Mouse (Mus musculus): ENCODE measurements around the gene Ptms.
A peak's percentile ranks its signal among the peaks of the same experiment; 100 is the strongest.

Gene Ptms

GRCm38 (mm10) chr6:124925941-124926340 is 6.0 kb upstream of the Ptms start:
- peak; percentile 22 for DNase-seq

- no peak for DNase-seq
These were observed 5.4 kb upstream of the Ptms start for GRCm38 (mm10) chr6:124925173-124925793.

DNA sequence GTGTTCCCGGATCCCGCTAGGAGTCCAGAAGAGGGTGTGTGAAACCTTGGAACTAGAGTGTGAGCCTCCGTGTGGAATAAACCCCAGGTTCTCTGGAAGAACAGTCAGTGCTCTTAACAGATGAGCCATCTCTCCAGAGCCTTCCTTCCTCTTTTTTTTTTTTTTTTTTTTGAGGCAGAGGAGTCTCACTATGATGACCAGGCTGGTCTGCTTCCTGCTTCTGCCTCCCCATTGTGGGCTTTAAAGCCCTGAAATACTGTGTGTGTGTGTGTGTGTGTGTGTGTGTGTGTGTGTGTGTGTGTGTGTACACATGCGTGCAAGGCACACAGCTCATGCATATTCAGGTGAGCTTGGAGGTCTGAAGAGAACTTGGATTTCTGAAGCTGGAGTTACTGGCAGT is 1.6 kb upstream of the Ptms start:
- no peak for DNase-seq

GRCm38 (mm10) chr6:124920318-124921085 is 599 bp upstream of the Ptms start:
- no peak for DNase-seq

- no peak for DNase-seq
These were observed 844 bp downstream of the Ptms start for GRCm38 (mm10) chr6:124918890-124919627.

DNA sequence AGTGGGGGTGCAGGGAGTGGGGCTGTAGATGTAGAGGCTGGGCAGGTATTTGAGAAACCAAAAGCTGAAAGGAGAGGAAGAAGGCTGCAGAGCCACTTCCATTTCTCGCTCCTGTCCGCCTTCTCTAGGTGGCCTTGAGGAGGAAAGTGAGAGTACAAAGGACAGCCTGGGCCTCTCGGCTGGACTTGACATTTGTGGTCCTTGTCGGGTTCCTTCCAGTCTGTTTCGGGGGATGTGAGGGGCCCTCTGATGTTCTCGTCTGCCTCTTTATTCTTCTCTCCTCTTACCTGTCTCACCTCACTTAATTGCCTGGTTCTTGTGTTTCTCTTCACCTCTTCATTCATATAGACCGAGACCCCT is 1.6 kb downstream of the Ptms start:
- no peak for DNase-seq

DNA sequence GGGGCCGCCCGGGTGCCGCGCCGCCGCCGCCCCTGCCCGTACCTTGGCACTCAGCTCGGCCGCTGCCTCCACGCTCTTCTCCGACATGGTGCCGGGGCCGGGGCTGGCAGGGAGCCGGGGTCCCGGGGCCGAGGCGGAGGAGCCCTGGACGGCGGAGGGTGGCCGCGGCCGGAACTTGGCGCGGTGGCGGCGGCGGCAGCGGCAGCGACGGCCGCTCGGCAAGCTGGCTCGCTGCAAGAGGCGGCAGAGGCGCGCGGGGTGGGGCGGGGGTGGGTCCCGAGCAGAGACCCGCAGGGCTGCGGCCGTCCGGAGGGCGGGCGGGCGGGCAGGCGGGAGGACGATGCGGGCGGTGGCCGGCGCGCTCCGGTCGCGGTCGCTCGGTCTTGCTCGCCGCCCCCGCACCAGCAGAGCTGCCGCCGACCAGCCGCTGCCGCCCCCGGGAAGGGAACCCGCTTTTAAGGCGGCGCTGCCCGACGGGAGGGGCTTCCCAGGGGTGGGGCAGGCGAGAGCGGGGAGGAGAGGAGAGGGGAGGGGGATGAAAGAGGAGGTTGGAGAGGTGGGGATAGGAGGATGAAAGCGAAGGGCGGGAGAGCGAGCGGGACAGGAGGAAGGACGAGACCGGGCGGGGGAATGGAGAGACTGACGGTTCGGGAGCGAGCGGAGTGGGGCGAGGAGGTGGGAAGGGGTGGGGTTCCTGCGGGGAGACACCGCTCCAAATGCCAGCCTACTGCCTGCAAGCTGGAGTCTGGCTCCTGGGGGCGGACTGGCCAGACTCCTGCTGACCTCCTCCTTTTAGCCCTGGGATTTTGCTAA is 2.2 kb downstream of the Ptms start:
- peak; percentile 84 for DNase-seq

DNA sequence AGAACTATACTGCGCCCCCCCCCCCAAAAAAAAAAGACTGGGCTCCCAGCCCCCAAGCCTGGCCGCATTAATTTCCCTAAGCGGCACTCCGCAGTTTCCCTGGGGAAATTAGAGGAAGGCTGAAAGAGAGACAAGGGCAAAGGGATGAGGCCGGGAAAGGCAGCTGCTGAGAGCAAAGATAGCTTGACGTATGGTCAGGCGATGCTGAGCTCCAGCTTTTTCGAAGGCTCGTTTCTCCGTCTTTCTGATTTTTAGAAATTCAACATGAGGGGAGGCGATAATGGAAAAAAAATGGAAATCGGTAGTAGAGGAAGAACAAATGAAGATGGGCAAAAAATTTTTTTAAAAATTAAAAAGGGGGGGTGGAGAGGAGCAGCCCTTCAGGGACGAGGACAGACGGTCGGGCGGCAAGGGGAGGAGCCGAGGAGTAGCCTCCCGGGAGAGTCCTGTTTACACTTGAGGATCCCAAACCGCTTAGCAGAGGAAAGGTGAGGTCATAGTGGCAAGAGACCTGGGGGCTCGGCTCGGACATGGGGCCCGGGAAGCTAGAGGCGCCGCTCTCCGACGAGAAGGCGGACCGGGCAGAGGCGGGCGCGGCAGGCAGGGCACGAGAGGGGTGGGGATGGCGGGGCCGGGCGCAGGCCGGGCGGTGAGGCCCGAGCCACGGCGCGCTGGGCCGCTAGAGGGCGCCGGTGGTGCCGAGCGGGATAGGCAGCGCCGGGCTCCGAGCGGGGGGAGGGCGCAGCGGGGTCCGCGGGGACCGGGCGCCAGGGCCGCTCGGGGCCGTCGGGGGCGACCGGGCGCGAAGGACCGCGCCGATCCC is 3.0 kb downstream of the Ptms start:
- DNase-seq = peak; percentile 88

DNA sequence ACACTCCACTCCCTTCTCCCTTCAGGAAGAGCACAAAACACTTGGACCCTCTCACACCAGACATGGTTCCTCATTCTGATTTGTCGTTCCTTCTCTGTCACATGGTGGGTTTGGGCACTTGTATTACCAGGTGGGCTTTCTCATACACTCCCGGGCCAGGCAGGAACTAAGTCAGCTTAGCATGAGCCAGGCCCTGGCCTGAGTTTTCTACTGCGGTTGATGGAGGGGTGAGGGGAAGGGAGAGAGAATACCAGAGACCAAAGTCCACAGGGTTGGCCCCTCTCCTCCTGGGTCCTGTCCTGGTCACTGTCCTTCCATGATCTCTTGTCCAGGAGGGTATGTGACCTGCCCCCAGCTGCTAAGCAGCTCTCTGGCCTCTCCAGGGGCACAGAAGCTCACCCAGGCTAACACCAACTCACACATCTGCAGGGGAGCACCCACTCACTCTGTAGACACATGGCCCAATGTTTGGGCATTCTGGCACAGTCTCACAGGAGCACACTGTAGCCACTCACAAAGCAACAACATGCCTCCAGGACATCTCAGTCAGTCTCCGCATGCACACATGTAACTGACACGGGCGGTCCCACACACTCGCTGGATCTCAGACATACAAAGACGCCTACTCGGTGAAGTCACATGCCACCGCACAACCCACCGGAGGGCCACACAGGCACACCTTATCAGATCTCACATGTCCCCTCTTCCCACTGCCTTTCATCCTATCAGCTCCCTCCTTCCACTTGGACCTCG is 3.8 kb downstream of the Ptms start:
- DNase-seq = no peak

DNA sequence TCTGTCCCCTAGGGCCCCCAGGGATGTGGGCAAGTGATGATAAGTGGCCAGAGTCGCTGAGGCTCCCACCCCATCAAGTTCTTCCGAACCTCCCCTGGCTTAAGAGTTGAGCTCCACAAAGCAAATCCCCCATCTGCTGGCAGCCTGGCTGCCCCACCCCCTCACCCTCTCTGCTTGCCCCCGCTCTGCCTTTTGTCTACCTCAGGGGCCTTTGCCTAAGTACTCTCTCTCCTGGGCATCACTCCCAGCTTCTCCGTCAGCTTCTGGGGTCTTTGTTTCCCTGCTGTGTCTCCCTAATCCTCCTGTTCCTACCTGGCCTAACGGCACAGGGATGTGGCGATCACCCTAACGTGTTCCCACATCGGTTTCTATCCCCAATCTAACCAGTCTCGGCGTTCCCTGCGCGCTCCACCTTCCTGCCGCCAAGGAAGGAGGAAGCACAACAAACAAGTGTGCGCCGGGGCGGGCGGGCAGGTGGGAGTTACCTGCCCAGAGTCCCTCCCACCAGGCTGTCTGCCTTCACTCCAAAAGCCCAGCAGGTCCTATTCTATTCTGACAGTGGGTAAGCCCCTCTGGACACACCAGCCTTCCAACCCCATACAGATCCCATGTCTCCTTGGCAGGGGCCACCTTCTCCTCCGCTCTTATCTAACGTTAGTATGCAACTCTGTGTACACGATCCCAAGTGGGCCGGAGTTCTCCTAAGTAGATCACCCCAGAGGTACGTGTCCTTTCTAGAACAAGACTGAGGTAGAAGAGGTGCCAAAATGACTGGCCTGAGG is 4.6 kb downstream of the Ptms start:
- no peak for DNase-seq

DNA sequence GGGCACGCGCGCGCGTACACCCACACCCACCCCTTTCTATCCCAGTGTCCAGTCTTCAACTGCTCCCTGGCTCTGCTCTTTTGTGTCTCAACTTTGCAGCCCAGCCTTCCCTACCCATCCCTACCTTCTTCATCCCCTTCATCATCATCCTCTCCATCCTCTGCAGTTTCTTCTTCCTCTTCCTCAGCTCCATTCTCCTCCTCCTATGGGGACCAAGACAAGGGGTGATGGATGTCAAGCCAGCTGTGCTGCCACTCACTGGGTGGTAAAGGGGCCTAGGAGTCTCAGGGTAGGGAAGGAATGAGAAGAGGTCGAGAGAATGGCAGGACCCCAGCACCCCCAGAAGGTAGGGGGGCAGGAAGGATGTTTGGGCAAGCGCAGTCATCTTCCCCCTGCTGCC is 5.4 kb downstream of the Ptms start:
- DNase-seq = no peak

GRCm38 (mm10) chr6:124913721-124914285 is 6.1 kb downstream of the Ptms start:
- no peak for DNase-seq

- no peak for DNase-seq
These were observed 6.7 kb downstream of the Ptms start for GRCm38 (mm10) chr6:124913214-124913613.

DNA sequence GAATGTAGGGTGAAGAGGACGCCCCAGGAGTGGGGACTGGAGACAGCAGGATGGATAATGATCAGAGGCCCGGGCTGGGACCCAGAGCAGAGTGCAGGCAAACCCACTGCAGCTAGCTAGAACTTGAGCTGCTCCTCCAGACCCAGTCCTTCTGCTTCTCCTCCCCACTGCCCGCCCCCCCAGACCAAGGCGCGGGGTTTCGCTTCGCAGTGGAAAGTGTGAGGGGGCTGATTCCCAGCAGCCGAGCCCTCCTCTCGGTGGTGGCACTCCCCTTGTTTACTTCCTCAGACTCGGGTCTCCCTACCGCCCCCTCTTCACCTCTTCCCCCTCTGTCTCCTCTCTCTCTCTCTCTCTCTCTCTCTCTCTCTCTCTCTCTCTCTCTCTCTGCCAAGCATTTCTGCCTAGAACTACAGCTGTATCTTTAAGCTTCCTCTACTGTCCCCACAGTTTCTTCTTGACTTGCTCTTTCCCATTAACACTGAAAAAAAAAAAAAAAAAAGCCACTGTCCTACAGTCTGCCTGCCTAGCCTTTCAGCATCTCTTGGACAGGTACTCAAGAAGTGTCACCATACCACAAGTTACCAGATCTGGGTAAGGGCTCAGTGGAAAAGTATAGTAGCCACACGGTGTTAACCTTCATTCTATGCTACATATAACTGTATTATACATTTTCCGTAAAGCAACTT is 8.2 kb downstream of the Ptms start, which contains the start of gene Lag3:
Gene Lag3, minus strand, starts transcription at position 173 of the 686 bp plus-strand sequence.
- DNase-seq = no peak

- no peak for DNase-seq
These were observed 9.9 kb downstream of the Ptms start for GRCm38 (mm10) chr6:124910032-124910431.

- DNase-seq = no peak
These were observed 12.1 kb downstream of the Ptms start for GRCm38 (mm10) chr6:124907767-124908166.

GRCm38 (mm10) chr6:124904991-124905860 is 14.7 kb downstream of the Ptms start:
- DNase-seq = no peak
